Mouse (Mus musculus): ENCODE measurements at regions not wholly inside any gene's neighbourhood (a gene's known extent, or its start where the extent isn't known, plus 50 kb on each side); places are given as distances from the start of the nearest gene placed in this dataset.

GRCm38 (mm10) chr2:48417000-48417596 is 396.8 kb upstream of the Acvr2a start:
- TF ChIP-seq CTCF (IDR thresholded peaks at IDR 0.05; ENCODE audit: low read depth, low read length) (no peak), POLR2A (IDR thresholded peaks at IDR 0.05; ENCODE audit: insufficient read depth, low read length) (no peak)

Data from ES-Bruce4 (cell line).